Mouse (Mus musculus): ENCODE data around the gene Rerg. TPM values are rescaled to one million over a fixed set of nuclear protein-coding genes. Genes with fewer than 3 reads are reported as not detected.
A peak's percentile ranks its signal among the peaks of the same experiment; 100 is the strongest.

Gene Rerg
- polyA plus RNA-seq, 1 experiment from 2014 or later = 3.4 TPM

DNA sequence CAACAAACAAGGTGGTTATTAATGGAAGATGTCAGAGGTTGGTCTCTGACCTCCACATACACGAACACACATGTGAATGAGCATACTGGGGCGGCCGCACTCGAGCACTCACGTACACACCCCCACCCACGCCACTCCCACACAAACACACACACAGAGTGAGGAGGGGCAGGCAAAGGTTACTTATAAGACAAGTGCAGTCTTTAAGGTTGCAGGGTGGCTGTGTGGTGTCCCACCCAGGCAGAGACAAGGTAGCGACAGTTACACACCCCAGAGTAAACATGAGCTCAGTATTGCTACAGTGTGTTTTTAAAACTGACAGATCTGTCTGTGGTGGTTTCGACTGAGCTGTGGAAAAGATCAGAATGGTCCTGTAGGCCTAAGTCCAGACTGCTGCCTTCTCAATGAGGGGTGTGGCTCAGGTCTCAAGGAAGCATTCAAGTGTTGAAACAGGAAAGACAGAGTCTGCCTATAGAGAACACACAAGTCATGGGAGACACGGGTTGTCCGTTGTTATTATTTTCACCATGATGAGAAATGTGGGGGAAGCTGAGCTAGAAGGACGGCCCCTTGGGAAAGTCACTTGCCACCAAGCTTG lies 8.7 kb downstream of the Rerg start:
- H3K27me3 ChIP-seq = no peaks in the 10 kb centered on the region
- no peak for ATAC-seq
- H3K36me3 ChIP-seq (ENCODE audit: poor library complexity, severe bottlenecking) = no peaks in the 10 kb centered on the region
- H3K9ac ChIP-seq = no peak overlapping the region
- no peak overlapping the region for H3K27ac ChIP-seq
- H3K4me2 ChIP-seq = no peak overlapping the region
- no peak overlapping the region for H3K4me3 ChIP-seq
- H3K9me3 ChIP-seq (replicated peaks) = no peaks in the 10 kb centered on the region
- H3K4me1 ChIP-seq = peaks cover 7% of the 10 kb centered on the region; the same call in 1 of the 2 replicates
- 89% methylated on average over 11 of the region's 11 CpGs for WGBS

DNA sequence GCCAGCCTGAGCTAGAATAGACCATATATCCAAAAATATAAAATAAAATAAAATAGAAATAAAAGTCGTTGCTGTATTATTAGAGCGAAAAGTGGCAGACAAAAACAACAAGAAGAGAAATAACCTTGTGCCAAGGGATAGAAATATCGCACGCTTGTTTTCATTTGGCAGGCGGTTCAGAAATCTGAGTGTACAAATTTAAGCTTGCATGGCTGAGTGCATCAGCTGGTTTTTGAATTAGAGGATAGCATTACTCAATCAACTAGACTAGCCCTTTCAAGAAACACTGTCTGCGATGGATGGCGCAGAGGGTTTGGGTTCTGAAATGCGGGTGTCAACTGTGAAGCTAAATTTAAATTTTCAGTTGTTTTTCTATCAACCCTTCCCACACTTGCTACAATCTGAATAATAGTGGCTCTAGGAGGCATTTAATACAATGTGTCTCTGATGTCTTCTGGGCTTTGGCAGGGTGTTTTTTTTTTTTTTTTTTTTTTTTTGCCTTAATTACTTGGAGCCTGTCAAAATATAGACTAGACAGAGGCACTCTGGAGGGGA lies 10.8 kb downstream of the Rerg start:
- Histone ChIP-seq H3K4me3 (no peak overlapping the region), H3K4me1 (peaks cover 8% of the 10 kb centered on the region; the same call in 1 of the 2 replicates), H3K36me3 (ENCODE audit: poor library complexity, severe bottlenecking) (no peaks in the 10 kb centered on the region), H3K4me2 (no peak overlapping the region), H3K27ac (no peak overlapping the region), H3K9ac (no peak overlapping the region), H3K9me3 (replicated peaks) (no peaks in the 10 kb centered on the region), H3K27me3 (no peaks in the 10 kb centered on the region)
- 83% methylated on average over 8 of the region's 8 CpGs for WGBS
- ATAC-seq = no peak

GRCm38 (mm10) chr6:137156437-137157219 lies 13.7 kb downstream of the Rerg start:
- Histone ChIP-seq H3K9ac (no peak overlapping the region), H3K4me2 (no peak overlapping the region), H3K36me3 (ENCODE audit: poor library complexity, severe bottlenecking) (no peaks in the 10 kb centered on the region), H3K27ac (no peak overlapping the region), H3K4me3 (no peak overlapping the region), H3K9me3 (replicated peaks) (no peaks in the 10 kb centered on the region), H3K27me3 (no peaks in the 10 kb centered on the region), H3K4me1 (peaks cover 8% of the 10 kb centered on the region; the same call in 1 of the 2 replicates)
- ATAC-seq = no peak
- 85% methylated on average over 11 of the region's 11 CpGs for WGBS

GRCm38 (mm10) chr6:137155196-137156137 lies 14.8 kb downstream of the Rerg start:
- Histone ChIP-seq H3K4me3 (no peak overlapping the region), H3K9ac (no peak overlapping the region), H3K27ac (no peak overlapping the region), H3K27me3 (no peaks in the 10 kb centered on the region), H3K9me3 (replicated peaks) (no peaks in the 10 kb centered on the region), H3K4me1 (peaks cover 8% of the 10 kb centered on the region; the same call in 1 of the 2 replicates), H3K36me3 (ENCODE audit: poor library complexity, severe bottlenecking) (no peaks in the 10 kb centered on the region), H3K4me2 (no peak overlapping the region)
- 65% methylated on average over 26 of the region's 26 CpGs for WGBS
- ATAC-seq = no peak

DNA sequence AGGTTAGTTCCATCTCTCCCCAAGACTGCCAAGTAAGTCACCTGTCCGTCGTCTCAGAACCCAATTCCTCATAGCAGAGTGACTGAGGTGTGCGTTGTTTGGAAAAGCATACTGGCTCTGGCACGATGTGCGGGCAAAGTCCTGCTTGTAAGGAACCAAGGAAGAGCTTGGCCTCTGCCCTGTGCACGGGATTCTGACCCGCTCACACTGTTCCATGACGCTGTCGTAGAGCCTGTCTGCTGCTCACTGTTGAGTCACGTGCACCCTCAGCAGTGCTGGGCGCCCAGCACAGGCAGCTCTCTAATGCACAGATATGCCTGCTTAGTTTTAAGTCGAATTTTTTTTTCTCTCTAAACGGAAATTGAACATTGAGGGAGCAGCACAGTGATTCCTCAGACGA lies 17.3 kb downstream of the Rerg start:
- no peaks in the 10 kb centered on the region for H3K27me3 ChIP-seq
- peaks cover 3% of the 10 kb centered on the region; the same call in 1 of the 2 replicates for H3K4me1 ChIP-seq
- no peak overlapping the region for H3K27ac ChIP-seq
- H3K9me3 ChIP-seq (replicated peaks) = no peaks in the 10 kb centered on the region
- H3K4me2 ChIP-seq = no peak overlapping the region
- 90% methylated on average over 14 of the region's 14 CpGs for WGBS
- no peak for ATAC-seq
- H3K4me3 ChIP-seq = no peak overlapping the region
- no peaks in the 10 kb centered on the region for H3K36me3 ChIP-seq (ENCODE audit: poor library complexity, severe bottlenecking)
- no peak overlapping the region for H3K9ac ChIP-seq

- Histone ChIP-seq H3K36me3 (ENCODE audit: poor library complexity, severe bottlenecking) (no peaks in the 10 kb centered on the region), H3K4me3 (no peak overlapping the region), H3K27me3 (no peaks in the 10 kb centered on the region), H3K9me3 (replicated peaks) (no peaks in the 10 kb centered on the region), H3K27ac (no peak overlapping the region), H3K9ac (no peak overlapping the region), H3K4me2 (no peak overlapping the region), H3K4me1 (peaks cover 3% of the 10 kb centered on the region; the same call in 1 of the 2 replicates)
- no peak for ATAC-seq
- 78% methylated on average over 2 of the region's 2 CpGs for WGBS
Observed at GRCm38 (mm10) chr6:137151015-137151414, 19.3 kb downstream of the Rerg start.

DNA sequence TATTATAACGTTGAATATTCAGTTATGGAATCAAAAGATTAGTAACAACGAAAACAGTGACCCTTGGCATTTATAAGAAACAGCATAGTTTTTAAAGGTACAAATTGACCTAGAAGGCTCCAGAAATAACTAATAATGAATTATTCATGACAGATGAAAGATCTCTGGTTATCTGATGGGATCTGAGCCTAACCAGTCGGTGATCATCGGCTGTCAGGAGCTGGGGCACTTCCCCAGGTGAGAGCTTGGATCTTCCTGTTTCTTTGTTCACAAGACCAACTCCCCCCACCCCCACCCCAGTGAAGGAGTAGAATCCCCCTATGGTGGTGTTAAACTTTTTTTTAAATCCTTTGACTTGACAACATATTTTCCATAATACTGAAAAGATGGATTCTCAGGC lies 20.5 kb downstream of the Rerg start:
- Histone ChIP-seq H3K4me2 (no peak overlapping the region), H3K36me3 (ENCODE audit: poor library complexity, severe bottlenecking) (no peaks in the 10 kb centered on the region), H3K4me1 (peaks cover 3% of the 10 kb centered on the region; the same call in 1 of the 2 replicates), H3K4me3 (no peak overlapping the region), H3K27ac (no peak overlapping the region), H3K9me3 (replicated peaks) (no peaks in the 10 kb centered on the region), H3K27me3 (no peaks in the 10 kb centered on the region), H3K9ac (no peak overlapping the region)
- WGBS = 88% methylated on average over 4 of the region's 4 CpGs
- no peak for ATAC-seq

GRCm38 (mm10) chr6:137146910-137147309 lies 23.4 kb downstream of the Rerg start:
- Histone ChIP-seq H3K36me3 (ENCODE audit: poor library complexity, severe bottlenecking) (no peaks in the 10 kb centered on the region), H3K4me2 (no peak overlapping the region), H3K9ac (no peak overlapping the region), H3K27me3 (no peaks in the 10 kb centered on the region), H3K4me1 (peaks cover 11% of the 10 kb centered on the region; the same call in 1 of the 2 replicates), H3K27ac (no peak overlapping the region), H3K9me3 (replicated peaks) (no peaks in the 10 kb centered on the region), H3K4me3 (no peak overlapping the region)
- 92% methylated on average over 2 of the region's 2 CpGs for WGBS
- ATAC-seq = peak; percentile 53; the same call in 1 of the 2 replicates

- ATAC-seq = no peak
- Histone ChIP-seq H3K27ac (no peak overlapping the region), H3K9me3 (replicated peaks) (no peaks in the 10 kb centered on the region), H3K9ac (no peak overlapping the region), H3K36me3 (ENCODE audit: poor library complexity, severe bottlenecking) (no peaks in the 10 kb centered on the region), H3K4me1 (peaks cover 11% of the 10 kb centered on the region; the same call in 1 of the 2 replicates), H3K27me3 (no peaks in the 10 kb centered on the region), H3K4me3 (no peak overlapping the region), H3K4me2 (no peak overlapping the region)
- WGBS = 95% methylated on average over 11 of the region's 11 CpGs
Observed at GRCm38 (mm10) chr6:137145611-137146010, 24.7 kb downstream of the Rerg start.

GRCm38 (mm10) chr6:137144958-137145535 lies 25.2 kb downstream of the Rerg start:
- Histone ChIP-seq H3K9ac (no peak overlapping the region), H3K4me2 (no peak overlapping the region), H3K4me1 (peaks cover 11% of the 10 kb centered on the region; the same call in 1 of the 2 replicates), H3K4me3 (no peak overlapping the region), H3K36me3 (ENCODE audit: poor library complexity, severe bottlenecking) (no peaks in the 10 kb centered on the region), H3K27me3 (no peaks in the 10 kb centered on the region), H3K27ac (no peak overlapping the region), H3K9me3 (replicated peaks) (no peaks in the 10 kb centered on the region)
- WGBS = 34% methylated on average over 11 of the region's 11 CpGs
- ATAC-seq = no peak

DNA sequence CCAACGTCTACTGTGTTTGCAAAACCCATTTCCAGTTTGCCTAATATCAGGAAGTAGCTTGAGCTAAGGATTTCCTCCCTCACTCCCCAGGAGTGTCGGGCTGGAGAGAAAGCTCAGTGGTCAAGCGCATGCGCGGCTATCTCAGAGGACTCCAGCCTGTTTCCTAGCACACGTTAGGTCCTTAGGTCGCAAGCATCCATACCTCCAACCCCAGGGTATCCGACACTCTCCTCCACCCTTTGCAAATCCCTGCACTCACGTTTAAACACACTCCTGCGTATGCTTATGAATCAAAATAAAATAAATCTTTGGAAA lies 25.8 kb downstream of the Rerg start:
- no peak overlapping the region for H3K27ac ChIP-seq
- no peak overlapping the region for H3K9ac ChIP-seq
- no peak overlapping the region for H3K4me2 ChIP-seq
- WGBS = 85% methylated on average over 10 of the region's 10 CpGs
- H3K4me1 ChIP-seq = peaks cover 11% of the 10 kb centered on the region; the same call in 1 of the 2 replicates
- no peak overlapping the region for H3K4me3 ChIP-seq
- no peaks in the 10 kb centered on the region for H3K27me3 ChIP-seq
- H3K36me3 ChIP-seq (ENCODE audit: poor library complexity, severe bottlenecking) = no peaks in the 10 kb centered on the region
- no peaks in the 10 kb centered on the region for H3K9me3 ChIP-seq (replicated peaks)
- ATAC-seq = no peak
